Mouse (Mus musculus): ENCODE data around the gene Ccdc171.
A peak's percentile ranks its signal among the peaks of the same experiment; 100 is the strongest.

Ccdc171 gene

DNA sequence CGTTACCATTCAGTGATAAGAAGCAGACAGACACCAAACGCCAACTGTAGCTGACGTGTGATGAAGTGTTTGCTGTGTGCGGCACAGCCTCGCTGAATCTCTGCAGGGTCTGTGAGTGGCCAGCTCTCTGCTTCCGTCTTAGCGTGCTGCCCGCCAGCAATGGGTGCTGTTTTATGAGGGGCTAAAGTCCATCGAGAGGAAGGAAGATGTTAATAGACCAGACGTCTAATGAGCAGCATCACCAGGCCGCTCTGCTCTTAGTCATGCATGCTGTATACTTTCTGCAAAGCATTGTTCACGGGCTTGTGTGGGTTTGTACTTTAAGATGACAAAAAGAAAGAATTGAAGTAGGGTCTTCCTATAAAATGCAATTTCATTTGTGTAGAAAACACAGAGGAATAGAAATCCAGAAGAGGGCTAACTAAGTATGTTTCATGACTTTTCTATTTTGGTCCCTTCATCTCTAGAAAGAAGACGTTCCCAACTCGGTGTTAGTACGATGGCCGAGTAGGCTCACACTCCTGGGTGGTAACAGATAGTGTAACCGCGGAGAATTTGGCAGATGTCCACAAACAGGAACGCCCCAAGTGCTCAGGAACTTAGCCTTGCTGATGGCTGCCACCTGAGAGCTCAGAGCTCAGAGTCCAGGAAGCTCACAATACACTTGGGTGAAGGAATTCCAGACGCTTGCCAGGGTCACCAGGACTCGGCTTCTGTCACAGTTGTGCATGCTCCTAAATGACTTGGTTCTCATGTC, 273.5 kb downstream of the Ccdc171 start:
- no peak for DNase-seq

DNA sequence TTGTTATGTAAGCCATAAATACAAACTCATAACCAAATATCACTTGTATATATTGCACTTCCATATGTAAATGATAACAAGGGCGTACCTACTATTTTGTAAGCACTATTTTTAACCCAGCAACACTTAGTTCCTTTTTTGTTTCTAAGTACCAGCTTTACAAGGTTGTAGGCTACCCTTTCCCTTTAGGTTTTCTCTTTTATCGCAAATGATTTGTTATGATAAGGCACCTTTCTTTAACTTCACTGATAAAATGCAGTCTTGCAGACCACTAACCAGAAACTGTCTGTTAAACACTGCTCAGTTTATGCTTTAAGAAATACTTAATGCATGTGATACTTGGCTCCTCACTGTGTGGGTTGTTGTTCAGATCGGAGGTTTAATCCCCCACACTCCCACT, 275.1 kb downstream of the Ccdc171 start:
- no peak for DNase-seq

DNA sequence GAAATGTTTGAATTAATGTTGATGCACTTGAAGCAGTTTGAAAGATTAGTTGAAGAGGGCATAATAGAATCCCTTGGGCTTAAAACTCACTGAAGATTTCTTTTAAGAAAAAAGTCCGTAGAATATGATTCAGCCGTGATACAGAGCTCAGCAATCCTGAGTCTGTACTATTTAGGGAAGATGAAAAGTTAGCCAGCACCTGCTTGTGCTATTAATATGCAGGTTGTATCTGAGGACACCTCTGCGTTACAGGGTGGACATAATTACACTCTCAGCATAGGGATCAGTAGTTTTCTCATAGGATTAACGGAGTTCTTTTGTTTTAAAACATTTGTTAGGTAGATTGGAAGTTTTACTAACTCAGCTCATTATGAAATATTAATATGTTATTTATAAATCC, 291.6 kb downstream of the Ccdc171 start:
- no peak for DNase-seq

DNA sequence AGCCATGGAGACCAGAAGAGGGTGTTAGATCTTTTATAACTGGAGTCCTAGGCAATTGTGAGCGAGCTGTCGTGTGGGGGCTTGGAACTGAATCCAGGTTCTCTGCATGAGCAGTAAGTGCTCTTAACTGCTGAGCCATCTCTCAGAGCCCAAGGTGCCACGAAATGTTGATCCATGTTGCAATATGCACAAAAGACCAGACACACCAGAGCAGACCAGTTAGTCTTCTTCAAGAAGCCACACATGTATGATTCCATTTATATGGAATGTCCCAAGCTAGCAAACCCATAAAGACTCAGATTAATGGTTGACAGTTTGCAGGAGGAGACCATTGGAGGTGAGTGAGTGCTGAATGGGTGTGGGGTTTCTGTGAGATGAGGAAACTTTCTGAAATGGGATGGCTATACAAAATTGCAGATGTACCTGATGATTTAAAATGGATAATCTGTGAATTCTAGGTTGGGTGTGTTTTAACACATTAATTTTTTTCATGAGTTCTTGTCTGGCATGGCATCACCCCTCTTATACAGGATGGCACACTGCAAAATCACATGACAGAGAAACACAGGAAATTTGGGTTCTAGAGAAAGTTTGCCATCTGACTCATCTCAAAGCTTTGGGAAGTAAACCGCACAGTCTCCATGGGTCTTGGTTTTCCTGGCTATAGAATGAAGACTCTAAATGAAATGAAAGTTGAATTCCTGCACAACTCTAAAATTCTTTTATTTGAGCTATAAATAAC, 304.5 kb downstream of the Ccdc171 start:
- DNase-seq: no peak

DNA sequence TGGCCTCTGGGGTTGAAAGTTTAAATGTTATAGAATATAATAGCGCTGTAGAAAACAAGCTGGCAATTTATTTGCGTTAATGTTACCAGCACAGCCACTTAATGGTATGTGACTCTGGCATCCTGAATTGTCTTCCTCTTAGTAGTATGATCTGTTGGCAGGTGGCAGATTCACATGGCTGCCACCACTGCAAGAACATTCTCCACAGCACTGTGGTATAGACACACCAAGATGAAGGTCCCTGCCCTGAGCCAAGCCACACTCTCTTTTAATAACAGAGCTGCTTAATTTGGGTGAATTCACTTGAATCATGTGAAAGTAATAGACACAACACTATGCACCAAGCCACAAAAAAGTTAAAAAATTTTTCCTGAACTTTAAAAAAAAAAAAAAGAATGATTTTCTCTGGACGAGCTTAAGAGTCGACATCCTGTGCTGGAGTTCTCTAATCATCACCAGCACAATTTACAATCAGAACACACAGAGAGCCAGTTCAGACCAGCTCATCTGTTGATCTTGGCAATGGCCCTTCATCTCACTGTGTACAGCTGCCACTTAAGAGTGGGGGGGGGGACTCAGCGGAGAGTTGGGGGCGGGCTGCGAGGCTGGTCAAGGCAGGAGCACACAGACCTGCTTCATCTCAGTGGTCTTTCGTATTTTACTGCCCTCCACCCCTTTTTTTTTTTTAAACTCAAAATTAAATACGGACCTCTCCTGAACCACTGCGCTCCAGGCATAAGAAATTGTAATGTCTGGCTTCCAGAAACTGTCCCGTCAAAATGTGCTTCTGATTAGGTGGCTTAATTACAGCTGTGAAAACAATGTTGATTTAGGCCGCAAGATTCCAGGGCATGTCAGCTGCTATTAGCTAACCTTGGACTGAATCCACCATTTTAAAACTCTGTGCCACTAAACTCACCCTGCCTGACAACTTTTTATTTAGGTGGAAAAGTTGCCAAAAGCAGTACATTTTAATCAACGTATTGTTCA, 305.8 kb downstream of the Ccdc171 start:
- DNase-seq: no peak

DNA sequence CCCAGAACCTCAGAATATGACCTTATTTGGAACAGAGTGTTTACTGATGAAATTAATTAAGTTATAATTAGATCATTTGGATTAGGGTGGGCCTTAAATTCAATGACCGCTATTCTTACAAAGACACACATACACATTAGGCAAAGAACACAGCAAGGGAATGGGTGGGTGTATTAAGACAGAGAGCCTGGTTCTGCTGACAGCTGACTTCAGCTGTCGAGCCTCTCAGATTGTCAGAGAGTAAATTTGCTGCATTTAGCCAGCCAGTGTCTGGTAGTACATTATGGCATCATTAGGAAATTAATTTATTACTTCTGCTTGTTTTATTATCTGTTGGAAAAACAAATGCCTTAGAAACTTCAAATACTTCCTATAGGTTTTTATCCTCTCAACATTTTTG, 313.7 kb downstream of the Ccdc171 start:
- DNase-seq: no peak

DNA sequence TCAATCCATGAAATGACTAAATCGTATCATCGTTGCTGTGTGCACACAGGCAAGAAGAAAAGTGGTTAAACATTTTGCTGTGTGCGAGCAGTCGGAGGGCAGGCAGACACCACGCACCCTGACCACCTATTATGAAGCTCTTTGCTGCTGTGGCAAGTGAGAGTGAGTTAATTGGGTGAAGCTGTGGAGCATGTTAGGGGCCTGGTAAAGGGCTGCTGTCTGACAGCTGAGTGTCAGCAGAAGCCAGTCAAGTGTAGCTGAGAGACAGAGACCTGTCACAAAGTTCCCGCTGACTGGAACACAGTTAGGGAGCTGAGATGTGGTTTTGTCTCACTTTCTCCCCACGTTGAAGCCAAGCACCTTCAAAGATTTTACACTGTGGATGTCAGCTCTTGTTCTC, 321.0 kb downstream of the Ccdc171 start:
- peak; percentile 7 for DNase-seq

DNA sequence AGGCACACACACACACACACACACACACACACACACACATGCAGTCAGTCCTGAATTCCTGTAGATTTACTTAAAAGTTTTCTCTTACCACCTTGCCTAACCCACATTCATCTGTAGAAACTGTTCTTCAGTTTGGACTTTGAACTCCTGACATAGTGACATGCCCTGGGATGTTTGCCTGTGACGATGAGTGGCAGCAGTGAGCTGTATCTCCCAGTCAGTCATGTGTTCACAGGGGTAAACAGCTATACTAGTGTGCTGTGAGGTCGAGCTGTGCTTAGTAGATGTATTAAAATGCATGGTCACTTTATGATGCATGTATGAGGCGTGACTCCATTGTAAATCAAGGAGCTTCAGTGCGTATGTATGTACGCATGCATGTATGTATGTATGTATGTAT, 328.5 kb downstream of the Ccdc171 start:
- no peak for DNase-seq

DNA sequence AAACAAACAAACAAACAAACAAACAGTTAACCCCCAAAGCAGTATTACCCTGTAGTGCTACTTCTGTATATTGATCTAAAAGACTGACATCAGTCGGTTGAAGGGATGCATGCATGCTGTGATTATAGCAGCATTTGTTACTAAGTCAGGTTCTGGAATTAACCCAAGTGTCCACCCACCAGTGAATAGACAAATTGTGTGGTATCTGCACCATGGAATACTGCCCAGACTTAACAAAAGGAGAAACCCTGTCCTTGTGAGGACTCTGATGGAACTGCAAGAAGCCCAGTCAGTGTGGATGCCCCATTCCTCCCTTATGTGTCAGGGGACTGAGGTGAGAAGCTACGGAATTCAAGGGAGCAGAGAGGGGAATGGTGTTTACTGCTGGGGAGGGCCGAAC, 336.4 kb downstream of the Ccdc171 start:
- DNase-seq: no peak

DNA sequence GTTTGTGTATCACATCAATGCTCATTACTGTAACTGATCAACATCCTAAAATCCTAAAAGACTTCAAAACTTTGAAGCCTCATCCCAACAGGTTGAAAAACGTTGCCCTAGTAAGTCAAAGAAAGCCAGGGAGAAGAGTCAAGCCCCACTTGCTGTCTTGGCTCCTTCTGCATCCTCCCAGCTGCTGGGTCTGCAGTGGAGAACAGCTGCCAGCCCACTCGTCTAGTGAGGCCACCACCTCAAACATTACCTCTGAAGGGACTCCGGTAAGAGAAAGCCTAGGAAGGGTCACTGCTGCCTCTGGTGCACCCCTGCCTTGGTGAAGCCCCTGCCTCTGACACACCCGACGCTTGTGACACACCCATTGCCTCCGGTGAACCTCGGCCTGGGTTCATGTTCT, 336.9 kb downstream of the Ccdc171 start:
- no peak for DNase-seq

DNA sequence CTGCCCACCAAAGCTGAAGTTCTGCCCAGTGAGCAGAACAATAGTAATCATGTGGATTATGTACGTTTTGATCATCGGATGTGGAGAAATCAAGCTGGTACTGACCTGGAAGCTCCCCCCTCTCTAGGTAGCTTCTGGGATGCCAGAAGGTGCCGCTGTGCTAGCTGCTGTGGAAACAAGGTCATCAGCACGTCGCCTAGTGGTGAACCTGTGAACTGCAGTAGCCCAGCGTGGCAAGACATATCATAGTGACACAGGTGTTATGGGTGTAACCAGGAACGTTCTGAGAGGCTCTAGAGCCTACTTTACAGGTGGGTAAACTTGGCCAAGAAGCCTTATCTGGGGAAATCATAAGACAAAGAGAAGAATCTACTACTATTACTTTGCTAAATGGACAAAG, 351.3 kb downstream of the Ccdc171 start:
- peak; percentile 11 for DNase-seq

DNA sequence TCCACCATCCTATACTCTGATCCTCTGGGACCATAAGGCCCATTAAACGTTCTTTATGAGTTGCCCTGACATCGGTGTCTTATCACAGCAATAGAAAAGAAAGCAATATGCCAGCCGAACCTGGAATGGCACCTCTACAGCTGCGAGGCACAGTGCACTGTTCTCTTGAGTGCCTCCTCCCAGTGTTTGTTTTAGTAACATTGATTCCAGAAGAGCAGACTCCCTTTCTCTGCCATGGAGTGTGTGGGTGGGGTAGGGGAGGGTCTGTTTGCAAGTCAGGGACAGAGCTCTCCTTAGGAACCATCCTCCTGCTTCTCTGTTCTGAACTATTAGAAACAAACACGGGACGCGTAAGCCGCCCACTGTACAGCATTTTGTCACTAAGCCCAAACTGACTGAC, 352.9 kb downstream of the Ccdc171 start:
- DNase-seq: no peak

DNA sequence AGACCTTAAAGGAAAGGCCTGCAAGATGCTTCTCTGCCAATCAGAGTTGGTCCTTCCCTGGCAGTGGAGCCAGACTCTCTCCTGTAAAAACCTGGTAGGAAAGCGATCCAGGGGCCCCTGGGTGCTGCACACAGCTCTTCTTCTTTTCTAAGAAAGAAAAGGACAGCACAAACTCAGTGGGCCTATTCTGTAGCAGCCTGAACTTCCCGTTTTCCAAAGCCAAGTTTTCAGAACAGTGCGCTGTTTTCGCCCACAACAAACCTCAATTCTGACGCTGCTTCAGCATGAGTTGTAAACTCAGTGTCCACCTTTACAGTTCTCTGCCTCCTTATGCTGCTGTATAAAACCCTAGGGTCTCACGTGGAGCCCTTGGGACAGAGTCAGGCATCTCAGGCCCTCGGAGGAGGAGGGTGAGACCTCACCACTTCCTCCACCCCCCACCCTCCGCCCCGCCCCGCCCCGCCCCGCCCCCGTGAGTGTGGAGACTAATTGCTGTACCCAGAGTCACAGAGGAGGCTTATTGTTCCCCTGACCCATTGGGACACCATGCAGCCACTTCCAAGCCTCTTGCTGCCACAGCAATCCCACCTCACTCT, 363.2 kb downstream of the Ccdc171 start:
- DNase-seq: no peak

DNA sequence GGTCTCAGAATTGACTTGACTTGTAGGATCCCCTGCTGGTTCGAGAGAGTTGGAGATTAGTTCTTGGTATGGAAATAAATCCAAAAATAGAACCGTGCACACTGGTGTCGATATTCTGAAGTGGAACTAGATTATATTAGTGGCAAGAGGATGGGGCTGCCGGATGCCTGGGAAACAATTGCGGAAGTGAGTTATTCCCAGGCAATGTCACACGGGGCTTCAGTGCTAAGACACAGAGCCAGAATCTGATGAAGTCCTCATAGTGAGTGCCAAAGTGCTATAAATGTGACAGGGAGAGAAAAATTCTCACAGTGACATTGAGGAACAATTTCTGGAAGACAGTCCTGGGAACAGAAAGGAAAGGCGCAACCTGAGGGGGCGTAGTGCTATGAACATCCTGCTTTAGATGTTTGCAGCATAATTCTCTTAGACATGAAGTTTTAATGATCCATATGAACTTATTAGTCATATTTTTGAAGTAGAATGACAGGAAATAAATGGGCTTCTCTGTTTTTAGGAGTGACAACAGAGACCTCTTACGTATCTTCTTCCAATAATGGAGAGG, 376.8 kb downstream of the Ccdc171 start:
- DNase-seq: no peak

Data from thymus, postnatal 14 days (tissue).